Mouse (Mus musculus) forebrain, embryonic 15.5 days (tissue): ENCODE measurements around the gene Ltbp1. TPM values are rescaled to one million over a fixed set of nuclear protein-coding genes. Genes with fewer than 3 reads are reported as not detected.

ENCODE experiments used
- ATAC-seq: fragments of 200-750 bp; cut with Nextera tagmentation; replicated peaks from 2 replicates; pipeline ENCODE4 v1.8.0; 2017; ENCODE audit warnings: mild to moderate bottlenecking, moderate TSS enrichment, moderate library complexity
- H3K27ac ChIP-seq: fragments of 300-500 bp; sonication (generic); replicated peaks from 2 replicates; pipeline ENCODE4 v1.5.1; 2015; ENCODE audit warnings: mild to moderate bottlenecking, inconsistent platforms
- H3K27me3 ChIP-seq: fragments of 300-500 bp; sonication (generic); 2 replicates; pipeline ENCODE4 v1.6.1; 2015; ENCODE audit warnings: inconsistent platforms
- H3K36me3 ChIP-seq: fragments of 300-500 bp; sonication (generic); 2 replicates; pipeline ENCODE4 v1.6.1; 2015; ENCODE audit warnings: mild to moderate bottlenecking, inconsistent platforms
- H3K4me1 ChIP-seq: fragments of 300-500 bp; sonication (generic); 2 replicates; pipeline ENCODE4 v1.6.1; 2015; ENCODE audit warnings: inconsistent platforms
- H3K4me2 ChIP-seq: fragments of 300-500 bp; sonication (generic); replicated peaks from 2 replicates; pipeline ENCODE4 v1.6.1; 2015; ENCODE audit warnings: mild to moderate bottlenecking, inconsistent platforms
- H3K4me3 ChIP-seq: fragments of 300-500 bp; sonication (generic); 2 replicates; pipeline ENCODE4 v1.5.1; 2015; ENCODE audit warnings: mild to moderate bottlenecking, inconsistent platforms
- H3K9ac ChIP-seq: fragments of 300-500 bp; sonication (generic); replicated peaks from 2 replicates; pipeline ENCODE4 v1.6.1; 2015; ENCODE audit warnings: mild to moderate bottlenecking, inconsistent platforms
- H3K9me3 ChIP-seq: fragments of 300-500 bp; sonication (generic); 2 replicates; pipeline ENCODE4 v1.6.1; 2016; ENCODE audit warnings: inconsistent platforms
- WGBS: fragments of 180-500 bp; shearing (Covaris S2); methylation state at CpG from one replicate; pipeline ENCODE4 v1.1.7; 2015; ENCODE audit warnings: mixed read lengths; 5-methylcytosine and 5-hydroxymethylcytosine counted together
- polyA plus RNA-seq: library from polyadenylated mRNA; unstranded; fragments of >200 nt; fragmentation: Nextera tagmentation; extraction: Ambion mirVana; gene quantifications from 2 replicates; pipeline ENCODE4 v1.2.1, GENCODE M21; 2015

Ltbp1 gene
- polyA plus RNA-seq, 1 experiment from 2014 or later: 4.0 TPM

DNA sequence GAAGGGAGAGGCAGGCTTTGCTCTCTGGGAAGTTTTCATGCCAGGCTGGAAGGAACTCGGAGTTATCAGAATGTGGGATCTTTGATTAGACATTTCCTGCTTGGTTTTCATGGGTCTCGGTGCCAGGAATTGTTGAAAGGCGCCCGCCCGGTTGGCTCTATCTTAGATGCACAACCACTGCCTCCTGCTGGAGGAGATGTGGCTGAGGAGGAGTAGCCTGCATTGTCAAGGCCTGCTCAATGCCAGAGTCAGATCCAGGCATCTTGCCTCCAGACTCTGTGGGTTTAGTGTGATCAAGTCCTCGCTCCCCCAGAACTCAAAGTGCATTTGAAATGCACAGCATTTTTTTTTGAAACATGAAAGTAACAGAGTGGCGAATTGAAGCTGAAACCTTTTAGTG lies 364.0 kb downstream of the Ltbp1 start:
- ATAC-seq: no peak
- Histone ChIP-seq H3K4me3 (no peak overlapping the region), H3K4me2 (no peak overlapping the region), H3K9ac (no peak overlapping the region), H3K36me3 (no peaks in the 10 kb centered on the region), H3K9me3 (no peaks in the 10 kb centered on the region), H3K27me3 (no peaks in the 10 kb centered on the region), H3K27ac (no peak overlapping the region), H3K4me1 (no peaks in the 10 kb centered on the region)
- 75% methylated on average over 7 of the region's 7 CpGs for WGBS

DNA sequence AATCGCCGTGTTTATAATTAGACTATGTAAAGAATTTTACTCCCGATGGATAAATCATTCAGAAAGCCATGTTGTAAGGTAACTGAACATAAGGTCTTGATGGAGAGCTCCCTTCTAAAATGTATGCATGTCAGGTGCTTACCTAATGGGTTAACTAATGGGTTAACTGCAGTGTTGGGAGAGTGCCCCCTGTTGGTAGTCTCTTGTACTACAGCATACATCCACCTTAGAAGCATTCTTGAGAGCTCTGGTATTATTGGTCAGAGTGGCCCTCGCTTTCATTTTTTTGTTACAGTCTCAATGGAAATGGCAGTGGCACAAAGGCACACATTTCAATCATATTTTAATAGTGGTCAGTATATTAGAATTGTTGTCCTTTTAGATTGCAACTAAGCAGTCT lies 364.8 kb downstream of the Ltbp1 start:
- no peak overlapping the region for H3K4me3 ChIP-seq
- no peak overlapping the region for H3K9ac ChIP-seq
- no peaks in the 10 kb centered on the region for H3K36me3 ChIP-seq
- H3K27me3 ChIP-seq: no peaks in the 10 kb centered on the region
- no peak overlapping the region for H3K4me2 ChIP-seq
- no peaks in the 10 kb centered on the region for H3K9me3 ChIP-seq
- ATAC-seq: no peak
- 91% methylated on average over 4 of the region's 4 CpGs for WGBS
- no peaks in the 10 kb centered on the region for H3K4me1 ChIP-seq
- no peak overlapping the region for H3K27ac ChIP-seq

DNA sequence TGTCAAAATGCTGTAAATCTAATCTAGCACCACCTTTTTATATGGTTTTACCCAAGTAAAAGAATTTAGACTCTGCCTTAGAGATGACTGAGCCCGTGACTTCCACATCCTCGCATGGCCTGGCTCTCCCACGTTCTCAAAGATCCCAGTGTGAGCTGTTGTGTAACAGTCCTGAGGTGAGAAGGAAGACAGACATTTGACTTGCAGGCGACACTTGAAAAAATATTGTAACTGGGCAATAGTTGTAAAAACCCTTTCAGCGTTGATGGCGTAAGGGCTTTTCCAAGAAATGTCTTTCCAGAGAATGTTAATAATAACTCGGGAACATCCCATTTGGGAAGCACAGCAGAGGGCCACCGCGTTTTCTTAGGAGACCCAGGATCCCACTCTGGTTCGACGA lies 366.3 kb downstream of the Ltbp1 start:
- Histone ChIP-seq H3K4me1 (no peaks in the 10 kb centered on the region), H3K4me3 (no peak overlapping the region), H3K36me3 (no peaks in the 10 kb centered on the region), H3K27me3 (no peaks in the 10 kb centered on the region), H3K9ac (no peak overlapping the region), H3K27ac (no peak overlapping the region), H3K9me3 (no peaks in the 10 kb centered on the region), H3K4me2 (no peak overlapping the region)
- WGBS: 95% methylated on average over 11 of the region's 11 CpGs
- no peak for ATAC-seq

DNA sequence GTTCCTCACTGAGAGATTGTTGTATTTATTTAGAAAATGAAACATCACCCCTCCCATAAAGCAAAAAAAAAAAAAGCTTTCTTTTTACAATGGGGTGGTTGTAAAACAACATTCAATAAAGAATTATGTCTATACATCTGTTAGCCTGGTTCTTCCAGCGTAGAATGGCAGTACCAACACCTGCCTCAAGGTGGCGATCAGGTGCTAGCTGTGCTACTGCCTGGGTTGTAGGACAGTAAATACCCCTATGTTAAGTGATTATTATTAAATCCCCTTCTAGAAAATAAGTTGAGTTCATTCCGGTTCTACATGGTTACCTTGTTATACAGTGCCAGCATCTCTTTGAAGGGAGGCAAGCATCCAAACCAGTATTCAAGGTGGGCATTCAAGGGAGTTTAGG lies 367.0 kb downstream of the Ltbp1 start:
- no peak for ATAC-seq
- H3K4me1 ChIP-seq: no peaks in the 10 kb centered on the region
- H3K4me3 ChIP-seq: no peak overlapping the region
- H3K9ac ChIP-seq: no peak overlapping the region
- no peaks in the 10 kb centered on the region for H3K9me3 ChIP-seq
- H3K27me3 ChIP-seq: no peaks in the 10 kb centered on the region
- H3K36me3 ChIP-seq: no peaks in the 10 kb centered on the region
- WGBS: 56% methylated on average over 3 of the region's 3 CpGs
- H3K4me2 ChIP-seq: no peak overlapping the region
- no peak overlapping the region for H3K27ac ChIP-seq

DNA sequence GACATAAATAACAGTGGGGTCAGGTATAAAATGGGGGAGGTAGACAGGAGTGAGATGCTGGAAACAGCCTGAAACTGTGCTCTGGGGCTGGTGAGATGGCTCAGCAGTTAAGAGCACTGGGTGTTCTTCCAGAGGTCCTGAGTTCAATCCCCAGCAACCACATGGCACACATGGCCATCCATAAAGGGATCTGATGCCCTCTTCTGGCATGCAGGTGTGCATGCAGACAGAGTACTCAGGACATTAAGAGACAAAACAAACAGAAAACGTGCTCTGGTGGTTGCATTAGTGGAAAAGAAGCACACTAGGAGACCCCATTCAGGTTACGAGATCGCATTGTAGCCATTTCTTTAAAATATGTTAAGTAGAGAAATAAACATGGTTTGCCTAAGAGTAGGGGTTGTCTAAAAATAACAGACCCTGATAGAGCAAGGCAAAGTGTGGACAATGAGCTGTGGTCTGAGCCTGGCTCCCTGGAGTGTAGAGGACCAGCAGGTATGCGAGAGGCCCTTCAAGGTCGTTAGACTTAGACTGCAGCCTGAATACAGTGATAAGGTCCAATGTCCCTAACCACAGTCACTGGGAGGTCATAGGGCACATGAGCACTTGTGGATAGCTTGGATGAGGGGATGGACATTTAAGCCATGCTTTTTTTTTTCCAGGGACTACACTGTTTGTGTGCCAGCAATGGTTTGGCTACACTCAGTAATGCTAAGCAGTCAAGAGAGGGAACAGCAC lies 369.1 kb downstream of the Ltbp1 start:
- H3K27ac ChIP-seq: no peak overlapping the region
- H3K4me1 ChIP-seq: no peaks in the 10 kb centered on the region
- H3K36me3 ChIP-seq: no peaks in the 10 kb centered on the region
- H3K9me3 ChIP-seq: no peaks in the 10 kb centered on the region
- no peak overlapping the region for H3K4me3 ChIP-seq
- ATAC-seq: no peak
- H3K9ac ChIP-seq: no peak overlapping the region
- H3K4me2 ChIP-seq: no peak overlapping the region
- 69% methylated on average over 5 of the region's 5 CpGs for WGBS
- H3K27me3 ChIP-seq: no peaks in the 10 kb centered on the region

DNA sequence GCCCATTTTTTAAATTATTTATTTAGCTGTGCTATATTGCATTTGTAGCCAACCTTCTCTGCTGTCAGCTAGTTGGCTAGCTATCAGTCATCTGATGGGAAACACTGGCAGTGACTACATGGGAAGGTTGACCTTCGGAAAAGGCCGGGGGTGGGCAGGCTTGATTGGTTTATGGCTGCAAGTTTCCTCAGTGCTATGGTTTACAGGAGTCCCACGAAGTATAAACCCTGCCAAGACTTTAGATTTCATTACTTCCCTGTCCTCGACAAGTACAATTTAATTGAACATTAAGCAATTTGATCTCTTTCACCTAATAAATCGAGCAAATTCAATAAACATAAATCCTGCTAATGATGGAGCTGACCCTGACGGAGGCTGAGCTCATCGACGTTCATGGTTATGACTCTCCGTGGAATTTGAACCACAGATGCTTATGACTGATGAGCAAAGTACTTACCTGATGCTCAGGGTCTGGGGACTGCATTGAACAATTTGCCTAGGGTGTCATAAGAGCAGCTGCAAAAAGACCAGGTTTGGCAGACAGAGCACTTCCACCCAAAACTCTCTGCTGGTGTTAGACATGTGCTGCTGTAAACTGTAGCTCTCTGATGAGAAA lies 373.0 kb downstream of the Ltbp1 start:
- Histone ChIP-seq H3K36me3 (no peaks in the 10 kb centered on the region), H3K4me3 (no peak overlapping the region), H3K9ac (no peak overlapping the region), H3K27ac (no peak overlapping the region), H3K9me3 (no peaks in the 10 kb centered on the region), H3K27me3 (no peaks in the 10 kb centered on the region), H3K4me1 (no peaks in the 10 kb centered on the region), H3K4me2 (no peak overlapping the region)
- no peak for ATAC-seq
- 92% methylated on average over 9 of the region's 9 CpGs for WGBS

DNA sequence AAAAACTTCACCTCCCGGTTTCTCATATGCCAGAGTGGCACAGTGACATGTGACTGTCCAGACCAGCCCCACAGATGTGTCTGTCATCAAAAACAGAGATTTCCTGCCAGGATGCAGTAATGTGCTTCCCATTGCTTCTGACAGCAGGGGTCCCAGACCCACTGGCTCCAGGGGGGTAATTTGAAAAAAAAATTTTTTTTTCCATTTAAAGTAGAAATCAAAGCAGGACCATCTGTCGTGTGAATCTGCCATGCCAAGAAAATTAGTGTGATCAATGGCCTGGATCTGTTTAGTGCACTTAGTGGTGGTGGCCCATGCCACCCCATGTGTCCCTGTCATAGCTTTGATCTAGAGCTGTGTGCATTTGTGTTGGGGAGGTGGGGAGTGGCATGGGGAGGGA lies 374.8 kb downstream of the Ltbp1 start:
- Histone ChIP-seq H3K36me3 (no peaks in the 10 kb centered on the region), H3K9me3 (no peaks in the 10 kb centered on the region), H3K4me2 (no peak overlapping the region), H3K27me3 (no peaks in the 10 kb centered on the region), H3K4me3 (no peak overlapping the region), H3K9ac (no peak overlapping the region), H3K4me1 (no peaks in the 10 kb centered on the region), H3K27ac (no peak overlapping the region; the same call in 1 of the 2 replicates)
- peak; percentile 88 for ATAC-seq
- 49% methylated on average over 2 of the region's 2 CpGs for WGBS

DNA sequence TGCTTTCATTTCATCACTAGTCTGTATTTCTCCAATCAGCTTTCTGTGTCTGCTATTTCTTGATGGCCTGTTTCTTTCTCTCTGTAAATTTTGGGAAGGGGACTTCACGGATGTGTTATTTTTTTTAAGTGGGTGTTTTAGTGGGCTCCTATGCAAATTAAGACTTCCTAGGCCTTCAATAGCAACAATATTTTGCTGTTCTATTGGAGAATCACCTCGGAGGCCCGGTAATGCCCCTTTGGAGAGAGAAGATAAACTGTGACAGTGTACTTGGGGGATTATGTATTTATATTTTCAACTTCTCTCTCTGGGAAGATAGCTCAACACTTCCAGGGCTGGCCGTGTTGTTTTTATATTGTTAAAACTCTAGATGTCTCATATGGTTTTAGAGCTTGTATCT lies 383.0 kb downstream of the Ltbp1 start:
- no peak overlapping the region for H3K27ac ChIP-seq
- no peak overlapping the region for H3K4me3 ChIP-seq
- ATAC-seq: no peak
- no peak overlapping the region for H3K4me2 ChIP-seq
- no peaks in the 10 kb centered on the region for H3K27me3 ChIP-seq
- H3K4me1 ChIP-seq: no peaks in the 10 kb centered on the region
- H3K9me3 ChIP-seq: no peaks in the 10 kb centered on the region
- 89% methylated on average over 4 of the region's 4 CpGs for WGBS
- H3K36me3 ChIP-seq: no peaks in the 10 kb centered on the region
- H3K9ac ChIP-seq: no peak overlapping the region

DNA sequence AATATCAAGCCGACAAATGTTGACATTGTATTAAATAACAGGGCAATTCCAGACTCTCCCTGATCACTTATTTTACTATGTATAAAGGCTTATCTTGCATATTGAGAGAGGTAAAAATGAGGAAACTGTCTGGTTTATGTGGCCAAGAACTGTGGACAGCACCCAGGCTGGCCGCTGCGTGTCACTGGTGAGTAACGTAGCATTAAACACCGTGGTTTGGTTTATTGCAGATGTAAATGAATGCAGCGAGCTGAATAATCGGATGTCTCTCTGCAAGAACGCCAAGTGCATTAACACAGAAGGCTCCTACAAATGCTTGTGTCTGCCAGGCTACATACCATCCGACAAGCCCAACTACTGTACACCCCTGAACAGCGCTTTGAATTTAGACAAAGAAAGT lies 384.8 kb downstream of the Ltbp1 start:
- 82% methylated on average over 10 of the region's 10 CpGs for WGBS
- no peak overlapping the region for H3K4me2 ChIP-seq
- no peak for ATAC-seq
- no peaks in the 10 kb centered on the region for H3K27me3 ChIP-seq
- H3K36me3 ChIP-seq: no peaks in the 10 kb centered on the region
- H3K27ac ChIP-seq: no peak overlapping the region
- no peaks in the 10 kb centered on the region for H3K9me3 ChIP-seq
- no peak overlapping the region for H3K4me3 ChIP-seq
- no peak overlapping the region for H3K9ac ChIP-seq
- H3K4me1 ChIP-seq: no peaks in the 10 kb centered on the region

DNA sequence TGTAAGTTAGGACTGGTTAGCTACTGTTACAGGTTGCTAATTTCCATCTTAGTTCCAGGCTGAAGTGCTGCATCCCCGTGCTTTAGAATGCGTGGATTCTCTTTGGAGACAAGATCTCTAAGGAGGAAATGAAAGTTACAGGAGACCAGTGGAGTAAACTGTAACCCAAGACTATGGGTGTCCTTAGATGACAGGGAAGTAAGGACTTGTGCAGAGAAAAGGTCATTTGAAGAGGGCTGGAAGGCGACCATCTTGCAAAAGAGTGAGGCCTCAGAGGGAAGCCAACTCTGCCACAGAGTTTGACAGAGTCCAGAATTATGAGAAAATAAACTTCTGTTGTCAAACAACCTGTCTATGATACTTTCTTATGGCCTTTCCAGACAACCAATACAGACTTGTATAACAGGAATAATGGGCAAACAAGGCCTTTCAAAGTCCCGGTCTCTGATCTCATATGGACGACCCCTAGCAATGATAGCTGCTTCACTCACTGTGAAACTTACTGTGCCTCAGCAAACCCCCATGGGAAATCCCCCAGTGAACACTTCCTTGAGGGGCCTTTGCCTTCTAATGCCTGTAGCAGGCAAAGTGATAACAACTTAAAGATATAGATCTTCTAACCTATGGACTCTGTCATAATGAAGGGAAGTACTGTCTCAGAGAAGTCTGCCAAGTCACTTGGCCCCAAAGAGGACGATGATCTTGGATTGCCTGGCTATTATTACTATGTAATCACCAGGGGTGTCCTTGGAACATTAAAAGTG lies 386.2 kb downstream of the Ltbp1 start:
- Histone ChIP-seq H3K9ac (no peak overlapping the region), H3K27me3 (no peaks in the 10 kb centered on the region), H3K4me3 (no peak overlapping the region), H3K4me2 (no peak overlapping the region), H3K9me3 (no peaks in the 10 kb centered on the region), H3K27ac (no peak overlapping the region), H3K4me1 (no peaks in the 10 kb centered on the region), H3K36me3 (no peaks in the 10 kb centered on the region)
- ATAC-seq: no peak
- WGBS: 89% methylated on average over 6 of the region's 6 CpGs

DNA sequence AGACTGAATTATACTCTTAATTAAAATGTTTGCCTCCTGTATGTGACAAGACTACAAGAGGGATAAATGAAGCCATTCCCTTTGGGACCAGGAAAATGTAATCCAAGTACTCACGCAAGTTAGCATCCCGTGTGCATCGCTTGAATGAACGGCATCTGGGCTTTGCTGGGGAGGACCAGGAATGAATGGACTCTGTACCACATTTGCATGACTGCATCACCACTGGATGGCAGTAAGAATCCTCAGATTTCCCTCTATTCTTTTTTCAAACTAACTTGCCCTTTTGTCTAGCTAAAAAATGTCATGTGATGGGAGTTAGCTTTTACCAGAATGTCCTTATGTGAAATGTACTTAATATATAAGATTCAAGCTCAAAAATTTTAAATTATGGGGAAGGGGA lies 401.0 kb downstream of the Ltbp1 start:
- no peak for ATAC-seq
- no peaks in the 10 kb centered on the region for H3K4me1 ChIP-seq
- no peaks in the 10 kb centered on the region for H3K36me3 ChIP-seq
- WGBS: 31% methylated on average over 4 of the region's 4 CpGs
- no peak overlapping the region for H3K9ac ChIP-seq
- H3K27ac ChIP-seq: no peak overlapping the region
- H3K4me3 ChIP-seq: no peak overlapping the region
- H3K27me3 ChIP-seq: no peaks in the 10 kb centered on the region
- no peak overlapping the region for H3K4me2 ChIP-seq
- H3K9me3 ChIP-seq: no peaks in the 10 kb centered on the region

DNA sequence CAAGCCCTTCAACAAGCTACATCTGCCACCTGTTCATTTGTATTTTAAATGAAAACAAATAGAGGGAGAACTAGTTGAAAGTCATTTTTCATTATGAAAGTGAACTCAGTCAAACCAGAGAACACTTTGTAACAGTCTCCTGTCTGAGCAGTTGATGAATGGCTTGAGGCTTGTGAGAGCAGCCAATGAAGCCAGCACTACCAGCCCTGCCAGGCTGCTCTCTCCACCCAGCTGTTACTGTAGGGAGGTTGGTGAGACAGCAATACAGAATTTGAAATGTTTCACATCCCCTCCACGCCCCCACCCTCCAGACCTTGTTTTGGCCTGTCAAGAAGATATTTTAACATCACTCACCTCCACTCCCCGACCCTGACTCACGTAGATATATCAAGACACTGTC lies 411.5 kb downstream of the Ltbp1 start:
- ATAC-seq: no peak
- 84% methylated on average over 3 of the region's 3 CpGs for WGBS

More for the DNA sequence above, 411.5 kb downstream of the Ltbp1 start:
- H3K27me3 ChIP-seq: no peaks in the 10 kb centered on the region
- no peaks in the 10 kb centered on the region for H3K36me3 ChIP-seq
- no peaks in the 10 kb centered on the region for H3K4me1 ChIP-seq
- H3K9ac ChIP-seq: no peak overlapping the region
- H3K27ac ChIP-seq: no peak overlapping the region
- no peak overlapping the region for H3K4me3 ChIP-seq
- H3K4me2 ChIP-seq: no peak overlapping the region
- H3K9me3 ChIP-seq: no peaks in the 10 kb centered on the region
